Mouse (Mus musculus) right cerebral cortex, postnatal 14 days (tissue): ENCODE measurements around the gene Kcnc2.
"Not testable (repeated sequence)": the region's sequence is repeated elsewhere in the genome, so short reads cannot be mapped to it uniquely, and the experiment has no call there.

Experiments used
- DNase-seq: peaks from one replicate; pipeline ENCODE4 v3.0.0; 2022

Gene Kcnc2

GRCm38 (mm10) chr10:112270887-112271802 lies at the start of gene Kcnc2:
Gene Kcnc2 (plus strand): TSS chr10:112271121.
- no peak for DNase-seq

- DNase-seq, result no peak
Measured at GRCm38 (mm10) chr10:112227073-112227472, 43.8 kb upstream of the Kcnc2 start.

DNA sequence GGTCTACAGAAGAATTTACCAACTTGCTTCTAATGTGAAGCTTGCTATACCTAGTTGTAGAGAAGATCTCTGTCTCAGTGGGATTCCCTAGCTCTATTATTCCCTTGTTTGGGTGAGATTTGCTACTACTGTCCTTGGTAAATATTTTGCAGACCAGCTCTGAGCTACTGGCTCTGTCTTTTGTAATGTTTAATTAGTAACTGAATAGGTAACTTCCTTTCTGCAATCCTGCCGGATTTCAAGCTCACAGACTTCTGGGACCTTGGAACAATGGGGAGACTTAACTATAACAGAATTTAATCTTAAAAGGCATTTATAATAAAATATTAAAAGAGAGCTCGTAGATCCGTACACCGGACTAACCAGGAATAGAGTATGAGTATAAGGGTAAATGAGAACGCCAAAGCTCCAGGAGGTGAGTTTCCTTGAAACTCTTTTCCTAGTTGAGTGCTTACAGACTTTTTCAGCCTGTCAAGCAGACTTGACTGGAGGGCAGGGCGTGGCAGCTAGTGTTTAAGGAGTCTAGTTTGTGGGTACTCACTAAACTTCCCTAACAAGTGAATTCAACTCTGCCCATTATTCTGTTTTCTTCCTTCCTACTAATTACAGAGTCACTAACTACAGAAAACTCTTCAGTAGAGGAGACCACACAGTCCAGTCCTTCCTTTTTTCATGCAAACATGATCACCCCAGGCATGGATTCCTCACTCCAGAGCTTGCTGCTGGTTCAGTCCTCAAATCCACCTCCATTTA lies 41.7 kb upstream of the Kcnc2 start:
- not testable (repeated sequence) for DNase-seq

- not testable (repeated sequence) for DNase-seq
Measured at GRCm38 (mm10) chr10:112232733-112233132, 38.2 kb upstream of the Kcnc2 start.

DNA sequence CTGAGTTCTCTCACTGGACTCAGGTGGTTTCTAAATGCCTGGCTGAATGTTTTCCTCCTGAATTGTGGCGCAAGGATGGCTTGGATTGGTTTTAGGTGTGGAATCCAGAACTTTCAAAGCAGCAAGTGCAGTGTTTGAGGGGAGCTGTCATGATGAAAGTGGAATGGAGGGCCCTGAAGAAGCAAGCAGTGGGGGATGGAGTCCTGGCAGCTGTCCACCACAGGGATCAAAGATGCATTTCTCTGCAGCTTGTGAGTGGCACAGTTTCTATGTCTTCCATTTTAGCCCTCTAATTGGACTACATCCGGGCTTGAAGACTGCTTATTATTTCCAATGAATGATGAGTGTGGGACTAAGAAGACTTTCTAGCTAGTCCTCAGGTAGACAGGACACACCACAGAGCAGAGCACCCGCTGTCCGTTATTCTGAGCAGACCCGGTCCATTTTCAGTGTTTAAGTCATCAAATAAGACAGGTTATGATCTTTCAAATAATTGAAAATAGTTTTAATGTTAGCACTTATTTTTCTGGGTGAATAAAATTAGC lies 35.5 kb upstream of the Kcnc2 start:
- not testable (repeated sequence) for DNase-seq

DNA sequence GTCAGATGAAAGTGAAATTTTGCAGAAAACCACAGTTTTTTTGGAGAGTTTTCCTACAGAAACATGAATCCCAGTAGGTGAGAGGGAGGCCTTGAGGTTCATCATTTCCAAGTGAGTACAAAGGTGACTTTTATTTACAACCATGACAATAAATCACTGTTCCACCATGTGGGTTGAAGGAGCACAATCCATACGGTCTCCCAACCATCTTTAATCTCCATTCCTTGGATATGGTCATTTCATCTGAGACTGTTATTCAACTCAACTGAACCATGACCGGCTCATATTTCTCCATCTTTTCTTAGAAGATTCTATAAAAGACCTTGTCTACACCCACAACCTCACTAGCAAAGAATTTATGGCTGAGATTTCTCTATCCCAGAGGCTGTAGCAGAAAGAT lies 22.6 kb upstream of the Kcnc2 start:
- no peak for DNase-seq

GRCm38 (mm10) chr10:112263467-112263866 lies 7.5 kb upstream of the Kcnc2 start:
- no peak for DNase-seq

GRCm38 (mm10) chr10:112269481-112269880 lies 1.4 kb upstream of the Kcnc2 start:
- DNase-seq, result no peak

GRCm38 (mm10) chr10:112269939-112270781 lies 761 bp upstream of the Kcnc2 start:
- peak; percentile 39 for DNase-seq

GRCm38 (mm10) chr10:112271803-112272165 lies 863 bp downstream of the Kcnc2 start:
- peak; percentile 20 for DNase-seq

DNA sequence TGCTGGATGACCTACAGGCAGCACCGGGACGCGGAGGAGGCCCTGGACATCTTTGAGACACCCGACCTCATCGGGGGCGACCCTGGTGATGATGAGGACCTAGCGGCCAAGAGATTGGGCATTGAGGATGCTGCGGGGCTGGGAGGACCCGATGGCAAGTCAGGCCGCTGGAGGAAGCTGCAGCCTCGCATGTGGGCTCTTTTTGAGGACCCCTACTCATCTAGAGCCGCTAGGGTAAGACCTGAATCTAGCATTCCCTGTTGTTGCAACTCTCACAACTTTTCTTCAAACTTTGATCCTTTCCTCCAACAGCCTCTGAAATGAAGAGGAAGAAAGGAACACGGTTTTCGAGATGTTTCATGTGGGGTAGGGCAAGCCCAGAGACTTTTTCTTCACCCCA lies 1.2 kb downstream of the Kcnc2 start:
- no peak for DNase-seq

GRCm38 (mm10) chr10:112277996-112278395 lies 7.1 kb downstream of the Kcnc2 start:
- no peak for DNase-seq

DNA sequence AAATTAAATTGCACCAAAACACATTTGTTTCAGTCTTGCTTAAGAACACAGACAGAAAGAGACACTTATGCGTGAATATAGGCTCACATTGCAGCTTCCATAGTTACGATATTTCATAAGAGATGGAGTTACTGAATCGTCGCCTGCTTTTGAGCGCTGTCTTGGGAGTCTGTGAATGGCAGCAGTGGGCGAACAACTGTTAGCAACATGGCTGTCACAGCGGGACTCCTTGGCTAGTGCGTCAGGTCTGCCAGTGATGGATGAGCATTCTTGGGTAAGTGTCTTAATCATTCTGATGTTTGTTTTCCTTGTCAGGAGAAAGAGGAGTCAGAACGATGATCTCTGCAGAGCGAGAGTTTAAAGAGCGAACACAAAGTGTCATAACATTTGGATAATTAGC lies 44.2 kb downstream of the Kcnc2 start:
- DNase-seq, result no peak

GRCm38 (mm10) chr10:112317783-112318182 lies 46.9 kb downstream of the Kcnc2 start:
- DNase-seq, result no peak

GRCm38 (mm10) chr10:112357669-112358362 lies 86.9 kb downstream of the Kcnc2 start:
- no peak for DNase-seq

DNA sequence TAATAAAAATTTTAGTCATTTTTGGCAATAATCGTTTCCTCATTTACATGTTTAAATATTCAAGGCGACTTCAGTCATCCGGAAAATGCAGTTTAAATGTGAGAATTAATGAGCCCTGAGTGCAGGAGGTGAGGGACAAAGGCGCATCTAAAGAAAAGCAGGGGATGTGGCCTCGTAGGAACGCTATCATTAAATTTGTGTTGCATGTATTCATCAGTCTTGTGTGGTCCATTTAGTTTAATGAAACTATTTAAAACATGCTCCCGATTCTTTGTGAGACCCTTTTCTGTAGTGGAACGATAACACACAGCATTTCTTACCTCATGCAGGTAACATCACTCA lies 87.4 kb downstream of the Kcnc2 start:
- no peak for DNase-seq

GRCm38 (mm10) chr10:112360704-112361103 lies 89.8 kb downstream of the Kcnc2 start:
- DNase-seq, result no peak

DNA sequence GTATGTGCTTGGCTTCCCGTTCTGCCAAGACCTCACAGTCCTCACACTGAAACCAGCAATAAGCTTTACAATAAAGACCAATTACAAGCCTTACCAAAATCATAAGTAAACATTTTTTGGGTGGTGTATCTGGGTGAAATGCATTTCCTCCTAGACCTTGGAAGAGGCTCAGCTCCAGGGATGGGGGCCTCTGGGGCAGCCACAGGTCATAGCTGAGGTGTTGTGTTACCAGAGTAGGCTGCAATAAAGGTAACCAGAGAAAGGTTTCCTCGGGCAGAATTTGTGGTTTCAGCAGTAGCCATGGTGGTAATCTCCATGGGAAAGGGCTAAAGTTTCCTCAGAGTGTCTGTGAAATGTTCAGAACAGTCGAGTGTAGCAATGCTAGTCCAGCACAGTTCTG lies 97.4 kb downstream of the Kcnc2 start:
- DNase-seq, result no peak

GRCm38 (mm10) chr10:112377163-112377562 lies 106.2 kb downstream of the Kcnc2 start:
- DNase-seq, result no peak

GRCm38 (mm10) chr10:112378465-112378864 lies 107.5 kb downstream of the Kcnc2 start:
- no peak for DNase-seq

- DNase-seq, result no peak
Measured at GRCm38 (mm10) chr10:112380590-112380989, 109.7 kb downstream of the Kcnc2 start.

- DNase-seq, result no peak
Measured at GRCm38 (mm10) chr10:112394399-112394970, 123.6 kb downstream of the Kcnc2 start.
